Mouse (Mus musculus) left cerebral cortex, postnatal 36 days (tissue): ENCODE data around the gene Ankrd24. TPM values are rescaled to one million over a fixed set of nuclear protein-coding genes. Genes with fewer than 3 reads are reported as not detected.

ENCODE experiments used
- DNase-seq, 2 experiments: peaks; one replicate each; pipeline ENCODE4 v3.0.0; 2021 to 2022; ENCODE audit warnings: low spot score in 2 of 2, mixed read lengths in 1 of 2
- intact Hi-C: fragments of 180-260 bp; cut with DNase I; formaldehyde crosslinking; loops from one replicate; pipeline ENCODE4 v1.15.1; 2025
- total RNA-seq, 2 experiments: library from RNA; stranded (reverse); gene quantifications; 2 replicates each; pipeline ENCODE4 v1.2.3; 2021

The Ankrd24 gene
- total RNA-seq, result 10 to 100 TPM; 37.8 to 46.7 TPM

DNA sequence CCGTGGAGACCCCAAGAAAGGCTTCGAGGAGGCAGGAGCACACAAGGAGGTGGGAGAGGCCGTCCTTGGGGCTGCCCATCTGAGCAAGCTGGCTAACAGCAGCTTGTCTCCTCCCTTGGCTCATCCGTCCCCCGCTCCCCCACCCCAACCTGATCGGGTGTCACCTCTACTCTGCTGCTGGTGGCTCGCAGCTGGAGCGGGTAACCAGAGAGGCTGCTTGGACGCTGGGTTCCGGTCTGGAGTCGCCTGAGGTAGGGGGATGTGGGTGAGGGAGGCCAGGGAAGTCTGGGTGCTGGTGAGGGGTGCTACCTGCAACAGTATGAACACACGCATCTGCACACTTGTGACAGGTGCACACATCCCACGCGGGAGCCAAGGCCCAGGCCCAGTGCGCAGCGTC, at the start of gene Ankrd24:
TSS of gene Ankrd24 (plus strand) at position 151 of the 400 bp plus-strand sequence.
- intact Hi-C loops, result no loop called here
- no peak for DNase-seq

DNA sequence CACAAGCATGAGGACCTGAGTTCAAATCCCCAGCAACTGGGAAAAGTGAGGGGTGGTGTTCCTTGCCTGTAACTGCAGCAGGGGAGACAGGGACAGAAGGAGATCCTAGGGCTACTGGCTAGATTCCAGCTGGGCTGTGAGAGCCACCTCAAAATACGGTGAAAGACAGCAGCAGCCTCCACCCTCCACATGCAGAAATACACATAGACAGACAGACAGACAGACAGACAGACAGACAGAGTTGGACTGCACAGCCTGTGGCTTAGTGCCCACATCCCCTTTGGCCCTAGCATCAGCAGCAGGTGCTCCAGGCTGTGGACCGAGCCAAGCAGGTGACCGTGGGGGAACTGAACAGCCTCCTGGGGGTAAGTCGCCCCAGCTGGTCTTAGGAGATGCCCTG, 48.4 kb upstream of the Ankrd24 start:
- DNase-seq, result no peak
- intact Hi-C loops, result no loop called here

DNA sequence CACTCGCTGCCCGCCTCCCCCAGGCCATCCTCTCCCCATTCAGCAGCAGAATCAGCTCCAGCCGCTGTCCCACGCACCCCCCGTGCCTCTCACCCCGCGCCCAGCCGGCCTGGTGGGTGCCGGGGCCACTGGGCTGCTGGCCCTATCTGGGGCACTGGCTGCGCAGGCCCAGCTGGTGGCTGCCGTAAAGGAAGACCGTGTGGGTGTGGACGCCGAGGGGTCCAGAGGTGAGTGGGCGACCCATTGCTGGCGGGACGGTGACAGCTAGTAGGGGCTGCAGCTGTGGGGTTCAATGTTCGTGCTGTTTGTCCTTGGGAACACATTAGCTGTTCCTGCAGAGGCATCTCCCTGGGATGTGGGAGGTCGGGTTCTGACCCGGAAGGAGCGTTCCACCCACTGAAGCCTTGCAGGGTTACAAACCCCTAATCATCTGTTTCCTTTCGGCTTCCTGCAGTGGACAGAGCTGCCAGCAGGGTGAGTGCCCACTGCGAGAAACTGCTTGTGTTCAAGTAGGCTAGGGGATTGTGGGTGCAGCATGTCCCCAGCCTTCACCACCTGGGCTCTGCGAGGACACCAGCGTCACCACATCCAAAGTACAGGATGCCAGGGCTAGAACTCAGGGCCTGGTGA, 47.8 kb upstream of the Ankrd24 start:
- no peak for DNase-seq
- intact Hi-C loops, result no loop called here

DNA sequence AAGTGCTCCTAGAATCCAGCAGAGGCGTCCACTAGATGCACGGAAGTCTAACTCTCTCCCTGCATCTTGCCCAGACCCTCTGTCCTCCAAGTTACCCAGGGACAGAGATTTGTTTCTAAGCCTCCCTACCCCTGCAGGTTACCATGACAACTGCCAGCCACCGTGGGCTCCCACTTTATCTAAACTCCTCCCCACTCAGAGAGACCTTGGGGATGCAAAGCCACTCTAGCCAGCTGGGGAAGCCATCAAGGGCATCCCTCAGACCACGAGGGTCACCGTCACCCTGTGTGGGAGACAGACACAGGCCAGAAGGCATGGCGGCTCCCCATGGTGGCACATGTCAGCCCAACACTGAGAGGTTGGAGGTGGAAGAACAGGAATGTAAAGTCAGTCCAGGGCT, 45.0 kb upstream of the Ankrd24 start:
- no peak for DNase-seq
- intact Hi-C loops, result no loop called here

DNA sequence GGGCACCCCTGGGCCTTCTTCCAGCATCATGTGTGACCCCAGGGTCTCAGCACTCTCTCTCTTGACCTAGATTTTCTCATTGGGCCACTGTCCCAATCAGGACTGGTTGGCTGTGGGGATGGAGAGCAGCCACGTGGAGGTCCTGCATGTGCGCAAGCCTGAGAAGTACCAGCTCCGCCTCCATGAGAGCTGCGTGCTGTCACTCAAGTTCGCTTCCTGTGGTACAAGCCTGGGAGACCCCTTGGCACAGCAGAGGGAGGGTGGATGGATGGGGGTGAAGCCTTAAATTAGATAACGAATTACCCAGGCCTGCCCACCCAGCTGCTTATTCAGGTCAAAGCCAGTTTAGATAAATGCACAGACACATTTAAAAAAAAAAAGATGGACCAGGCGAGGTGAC, 39.6 kb upstream of the Ankrd24 start:
- no peak for DNase-seq
- intact Hi-C loops, result no loop called here

DNA sequence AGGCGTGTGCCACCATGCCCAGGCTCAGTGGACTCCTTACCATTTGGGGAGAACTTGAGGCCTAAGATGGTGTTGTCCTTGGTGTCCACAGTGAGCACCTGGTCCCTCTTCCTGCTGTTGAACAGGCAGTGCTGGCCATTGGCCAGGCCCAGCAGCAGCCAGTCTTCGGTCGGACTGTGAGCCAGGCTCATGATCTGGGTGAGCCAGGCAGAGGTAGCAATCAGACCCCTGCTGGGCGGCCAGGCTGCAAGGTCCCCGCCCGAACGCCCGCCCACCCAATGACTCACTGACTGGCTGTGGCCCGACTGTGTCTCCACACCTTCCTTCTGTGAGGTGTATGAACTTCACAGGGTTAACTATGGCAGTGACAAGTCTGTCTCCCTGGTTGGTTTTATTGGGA, 36.5 kb upstream of the Ankrd24 start:
- DNase-seq, result no peak
- intact Hi-C loops, result no loop called here

DNA sequence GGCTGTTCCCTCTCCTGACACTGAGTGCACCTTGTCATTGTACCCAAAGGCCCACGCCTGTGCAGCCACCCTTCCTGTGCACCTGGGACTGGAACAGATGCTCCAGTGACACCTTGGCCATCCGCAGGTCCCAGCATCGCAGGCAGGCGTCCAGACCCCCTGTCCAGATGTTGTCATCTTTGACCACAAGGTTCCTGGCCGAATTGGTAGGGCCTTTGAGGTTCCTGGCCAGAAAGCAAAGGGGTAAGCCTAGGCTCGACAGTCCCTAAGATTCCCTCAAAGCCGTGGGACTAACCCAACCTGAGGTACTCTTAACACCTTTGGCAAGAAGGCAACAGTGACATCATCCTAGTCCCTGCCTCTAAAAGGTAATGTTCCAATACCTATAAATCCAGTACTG, 35.7 kb upstream of the Ankrd24 start:
- DNase-seq, result no peak
- intact Hi-C loops, result no loop called here

DNA sequence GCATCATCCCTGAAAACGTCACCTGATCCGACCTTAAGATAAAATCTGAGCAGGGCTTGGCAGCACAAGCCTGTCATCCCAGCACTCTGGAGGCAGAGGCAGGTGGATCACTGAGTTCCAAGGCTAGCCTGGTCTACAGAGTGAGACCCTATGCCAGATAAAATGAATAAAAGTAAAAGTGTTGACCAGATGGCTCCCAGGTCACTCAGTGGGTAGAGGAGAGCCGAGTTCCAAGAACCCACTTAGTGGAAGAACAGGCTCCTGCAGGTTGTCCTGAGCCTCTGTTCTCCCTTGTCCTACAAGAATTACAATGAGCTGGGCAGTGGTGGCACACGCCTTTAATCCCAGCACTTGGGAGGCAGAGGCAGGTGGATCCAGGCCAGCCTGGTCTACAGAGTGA, 35.1 kb upstream of the Ankrd24 start:
- intact Hi-C loops, result no loop called here
- no peak for DNase-seq

DNA sequence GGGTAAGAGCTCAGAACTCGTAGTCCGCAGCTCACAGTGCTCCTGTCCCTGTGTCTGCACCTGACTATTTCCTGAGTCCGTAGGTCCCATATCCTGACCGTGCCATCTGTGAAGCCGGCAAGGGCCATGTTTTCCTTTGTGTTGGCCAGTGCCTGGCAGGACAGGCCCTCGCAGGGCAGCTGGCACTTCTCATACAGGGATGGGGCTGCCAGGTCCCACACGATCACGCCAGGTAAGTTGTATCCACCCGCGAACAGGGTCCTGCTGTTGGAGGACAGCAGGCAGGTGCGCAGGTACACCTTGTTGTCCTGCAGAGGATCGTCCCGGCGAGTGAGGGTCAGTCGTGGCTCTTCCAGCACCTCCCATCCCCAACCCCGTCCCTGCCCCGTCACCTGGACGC, 34.4 kb upstream of the Ankrd24 start:
- intact Hi-C loops, result no loop called here

DNA sequence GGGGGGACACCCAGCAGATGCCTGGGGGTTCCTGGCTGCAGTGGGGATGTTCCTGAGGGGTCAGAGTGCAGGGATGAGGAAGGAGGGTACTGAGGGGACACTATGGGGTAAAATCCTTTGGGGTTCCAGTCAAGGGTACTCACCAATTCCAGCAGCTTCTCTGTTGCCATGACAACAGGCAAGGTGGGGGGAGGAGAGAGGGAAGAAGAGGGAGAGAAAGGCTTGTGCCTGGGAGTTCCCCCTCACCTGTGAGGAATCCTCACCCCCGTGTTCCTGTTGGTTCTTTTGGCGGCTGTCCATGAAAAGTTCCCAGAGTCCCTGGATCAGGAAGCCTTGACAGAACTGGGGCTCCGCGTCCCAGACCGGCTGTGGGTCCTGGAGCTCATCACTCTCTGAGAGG, 32.7 kb upstream of the Ankrd24 start:
- no peak for DNase-seq
- intact Hi-C loops, result no loop called here

More for the DNA sequence above, 34.4 kb upstream of the Ankrd24 start:
- DNase-seq, result no peak

DNA sequence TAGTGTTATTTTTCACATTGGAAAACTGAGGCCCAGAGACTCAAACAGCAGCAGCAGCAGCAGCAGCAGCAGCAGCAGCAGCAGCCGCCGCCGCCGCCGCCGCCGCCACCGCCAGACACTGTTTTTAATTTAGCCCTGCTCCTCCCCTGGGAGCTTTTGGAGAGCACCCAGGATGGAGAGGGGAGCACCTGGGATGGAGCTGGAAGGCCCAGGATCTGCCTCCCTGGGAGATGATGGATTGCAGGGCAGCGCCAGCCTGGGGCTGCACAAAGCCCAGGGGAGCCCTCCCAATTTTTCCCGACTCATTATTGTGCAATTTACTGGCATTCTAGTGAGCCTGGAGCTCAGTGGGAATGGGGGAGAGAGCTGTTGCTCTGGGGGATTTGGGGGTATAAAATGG, 31.7 kb upstream of the Ankrd24 start:
- intact Hi-C loops, result loop anchor here (2.0 kb wide), 1 partner anchor 22 kb away; the partner anchor contains the start of gene Tle2
- no peak for DNase-seq

DNA sequence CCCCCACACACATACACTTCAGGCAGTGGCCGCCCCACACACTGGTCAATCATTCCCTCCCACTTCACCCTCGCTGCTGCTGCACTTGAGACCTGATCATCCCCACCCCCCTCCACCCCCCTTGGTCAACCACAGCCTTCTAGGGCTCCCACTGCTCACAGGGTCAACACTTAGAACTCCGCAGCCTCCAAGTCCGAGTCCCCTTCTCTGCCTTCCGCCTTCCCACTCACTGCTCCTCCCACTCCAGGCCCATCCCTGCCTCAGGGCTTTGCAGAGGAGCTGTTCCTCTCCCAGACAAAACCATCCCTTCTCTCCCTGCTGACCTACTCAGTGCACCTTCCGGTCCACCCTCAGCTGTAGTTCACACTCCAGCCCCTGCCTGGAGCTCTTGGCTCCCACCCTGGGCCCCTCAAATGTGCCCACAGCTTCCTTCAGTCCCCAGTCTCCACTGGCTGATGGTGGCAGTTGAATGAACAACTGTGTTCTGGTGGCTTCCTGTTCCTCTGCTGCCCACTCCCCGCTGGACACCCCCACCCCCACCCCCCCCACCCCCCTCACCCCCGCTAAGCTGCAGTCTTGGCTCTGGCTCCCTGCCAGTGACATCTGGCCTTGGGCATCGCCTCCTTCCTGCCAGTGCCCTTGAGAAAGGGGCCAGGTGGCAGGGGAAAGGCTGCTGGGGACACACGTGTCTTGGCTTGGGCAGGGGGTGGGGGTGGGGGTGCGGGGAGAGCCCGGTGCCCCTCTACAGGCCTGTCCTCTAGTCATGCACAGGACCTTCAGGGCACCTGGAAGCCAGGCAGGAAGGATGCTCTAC, 31.0 kb upstream of the Ankrd24 start:
- intact Hi-C loops, result loop anchor here (2.0 kb wide), 1 partner anchor 23 kb away; the partner anchor contains the start of gene Tle2
- peak in 1 of 2 experiments; percentile 63 for DNase-seq

DNA sequence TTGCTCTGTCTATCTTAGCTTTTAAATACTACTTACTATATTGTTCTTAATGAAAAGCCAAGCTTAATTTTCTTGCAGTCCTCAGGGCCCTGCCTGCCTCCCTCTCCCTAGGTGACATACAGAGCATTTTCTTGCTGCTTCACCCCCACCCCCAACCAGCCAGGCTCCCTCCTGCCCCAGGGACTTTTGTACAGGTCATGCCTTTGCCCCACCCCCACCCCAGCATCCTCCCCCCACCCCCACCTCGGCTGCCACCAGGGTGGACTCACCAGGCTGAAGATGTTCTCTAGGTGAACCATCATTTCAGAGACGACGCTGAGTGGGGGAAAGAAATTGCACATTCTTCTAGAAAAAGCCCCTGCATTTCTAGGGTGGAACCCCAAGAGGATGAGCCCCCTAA, 30.0 kb upstream of the Ankrd24 start:
- no peak for DNase-seq
- intact Hi-C loops, result no loop called here

DNA sequence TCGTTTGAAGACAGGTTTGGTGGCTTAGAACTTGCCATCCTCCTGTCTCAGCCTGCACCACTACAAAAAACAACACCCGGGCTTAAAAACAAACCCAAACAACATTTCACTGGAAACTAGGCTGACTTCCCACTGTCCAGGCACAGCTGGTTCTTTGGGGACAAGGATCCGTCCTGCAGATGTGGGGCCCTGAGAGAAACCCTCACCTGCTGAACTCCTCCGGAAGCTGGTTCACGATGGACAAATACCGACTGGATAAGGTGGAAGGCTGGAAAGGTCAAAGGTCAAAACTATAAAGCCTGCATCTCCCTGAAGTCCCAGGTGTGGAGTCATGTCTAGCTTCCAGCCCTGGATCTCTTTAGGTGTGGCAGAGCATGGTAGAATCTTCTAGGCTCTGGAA, 29.5 kb upstream of the Ankrd24 start:
- DNase-seq, result no peak
- intact Hi-C loops, result no loop called here

DNA sequence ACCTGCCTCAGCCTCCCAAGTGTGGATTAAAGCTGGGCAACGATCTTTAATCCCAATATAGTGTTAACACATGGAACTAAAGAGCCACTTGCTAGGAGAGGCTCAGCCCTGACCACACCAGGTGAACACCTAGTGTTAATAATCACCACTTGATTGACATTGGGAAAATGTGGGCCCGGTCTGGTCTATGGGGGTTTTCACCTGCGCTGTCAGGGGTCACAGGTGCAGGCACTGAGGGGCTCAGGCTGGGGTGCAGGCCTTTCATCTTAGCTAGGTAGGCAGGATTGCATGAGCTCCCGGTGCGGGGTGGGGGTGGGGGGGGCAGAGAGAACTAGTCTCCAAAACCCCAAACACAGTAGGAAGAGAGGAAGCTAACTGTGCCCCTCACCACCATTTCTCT, 28.7 kb upstream of the Ankrd24 start:
- DNase-seq, result no peak
- intact Hi-C loops, result loop anchor here (5.0 kb wide), 1 partner anchor 97 kb away; the partner anchor contains the start of gene S1pr4

DNA sequence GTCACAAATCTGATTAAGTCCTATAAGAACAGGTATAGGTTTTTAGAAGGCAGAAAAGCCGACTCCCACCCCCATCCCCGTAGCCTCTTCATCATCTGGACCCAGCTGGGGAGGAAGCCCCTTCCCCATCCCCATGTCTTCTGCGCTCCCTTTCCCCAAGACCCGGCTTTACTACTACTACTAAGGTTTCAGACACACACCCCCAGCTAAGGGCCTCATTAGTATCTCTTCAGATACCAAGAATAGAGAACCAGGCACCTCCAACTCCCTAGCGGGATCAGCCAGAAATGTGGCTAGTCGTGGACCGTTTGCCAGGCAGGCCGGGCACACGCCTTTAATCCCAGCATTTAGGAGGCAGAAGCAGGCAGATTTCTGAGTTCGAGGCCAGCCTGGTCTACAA, 28.2 kb upstream of the Ankrd24 start:
- intact Hi-C loops, result loop anchor here (5.0 kb wide), 1 partner anchor 98 kb away; the partner anchor contains the start of gene S1pr4
- no peak for DNase-seq

DNA sequence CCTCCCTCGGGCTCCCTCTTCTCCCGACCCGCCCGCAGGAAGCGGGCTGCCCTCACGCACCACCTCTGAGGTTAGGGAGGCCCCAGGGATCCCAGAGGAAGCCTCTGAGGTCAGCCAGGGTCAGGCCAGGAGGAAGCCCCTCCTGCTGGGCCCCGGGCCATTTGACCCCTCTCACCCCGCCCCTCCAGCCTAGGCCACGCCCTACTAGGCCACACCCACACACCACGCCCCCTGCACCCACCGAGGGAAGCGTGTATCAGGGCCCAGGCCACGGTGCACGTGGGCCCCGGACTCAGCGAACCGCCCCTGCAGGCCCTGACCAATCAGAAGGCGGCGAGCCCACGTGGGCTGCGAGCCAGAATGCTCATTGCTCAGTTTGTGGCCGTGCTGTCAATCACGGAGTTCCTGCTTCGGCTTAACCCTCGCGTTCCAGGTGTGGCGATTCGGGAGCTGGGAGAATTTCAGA, 27.6 kb upstream of the Ankrd24 start, which contains the start of gene Tle6:
TSS of gene Tle6 (minus strand) at position 336 of the 466 bp plus-strand sequence.
- intact Hi-C loops, result loop anchor here (5.0 kb wide), 1 partner anchor 98 kb away; the partner anchor contains the start of gene S1pr4

DNA sequence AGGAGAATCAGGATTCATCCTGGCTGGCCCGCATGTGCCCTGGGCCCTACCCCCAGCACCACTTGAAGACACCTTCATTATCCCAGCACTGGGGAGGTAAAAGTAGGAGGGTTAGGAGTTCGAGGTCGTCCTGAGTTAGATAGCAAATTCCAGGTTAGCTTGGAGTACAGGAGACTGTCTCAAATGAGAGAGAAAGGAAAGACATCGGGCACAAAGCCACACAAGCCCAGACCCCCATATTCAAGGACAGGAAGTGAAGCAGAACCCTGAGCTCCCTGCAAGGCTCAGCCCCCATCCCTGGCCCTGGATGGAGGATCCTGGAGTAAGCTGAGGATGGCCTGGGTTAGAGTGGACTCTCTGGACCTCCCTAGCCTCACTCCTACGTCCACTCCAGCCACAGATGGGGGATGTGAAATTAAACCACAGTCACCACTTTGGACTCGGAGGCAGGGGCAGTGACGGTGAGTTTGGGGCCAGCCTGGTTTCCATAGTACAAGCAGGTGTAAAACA, 26.9 kb upstream of the Ankrd24 start:
- DNase-seq, result no peak
- intact Hi-C loops, result loop anchor here (5.0 kb wide), 1 partner anchor 99 kb away; the partner anchor contains the start of gene S1pr4

More for the DNA sequence above, 27.6 kb upstream of the Ankrd24 start, which contains the start of gene Tle6:
- DNase-seq, result peak; percentile 87 to 90

DNA sequence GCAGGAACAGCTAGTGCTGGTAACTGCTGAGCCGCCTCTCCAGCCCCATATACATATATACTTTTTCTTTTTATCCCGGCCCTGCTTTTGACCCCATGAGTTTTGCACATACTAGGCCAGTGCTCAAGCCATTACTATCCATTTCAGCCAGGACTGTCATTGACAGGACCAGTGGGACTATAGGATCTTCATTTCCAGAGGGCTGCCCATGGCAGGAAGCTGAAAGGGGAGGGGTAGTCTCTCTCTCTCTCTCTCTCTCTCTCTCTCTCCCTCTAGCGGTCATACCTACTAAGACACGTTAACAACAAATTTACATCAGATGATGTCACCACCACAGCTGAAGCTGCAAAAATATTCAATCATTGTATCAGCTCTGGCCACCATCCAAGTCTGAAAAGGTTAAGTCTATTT, 25.6 kb upstream of the Ankrd24 start:
- intact Hi-C loops, result loop anchor here (5.0 kb wide), 1 partner anchor 100 kb away; the partner anchor contains the start of gene S1pr4
- DNase-seq, result no peak
